Mouse (Mus musculus) c-Kit-positive CD71-positive TER-119-positive erythroid progenitor cells, embryonic 14.5 days (primary cell): ENCODE measurements around the gene Rorc.

Experiments
- DNase-seq: peaks from one replicate; pipeline ENCODE4 v3.0.0-alpha.2; 2013; ENCODE audit warnings: low spot score

Gene Rorc

GRCm38 (mm10) chr3:94430980-94431379, 58.4 kb downstream of the Rorc start:
- DNase-seq = no peak

- DNase-seq = no peak
Measured at GRCm38 (mm10) chr3:94434305-94434704, 61.7 kb downstream of the Rorc start.

- DNase-seq = no peak
Measured at GRCm38 (mm10) chr3:94436420-94436819, 63.8 kb downstream of the Rorc start.

GRCm38 (mm10) chr3:94441182-94441581, 68.6 kb downstream of the Rorc start:
- DNase-seq = no peak

DNA sequence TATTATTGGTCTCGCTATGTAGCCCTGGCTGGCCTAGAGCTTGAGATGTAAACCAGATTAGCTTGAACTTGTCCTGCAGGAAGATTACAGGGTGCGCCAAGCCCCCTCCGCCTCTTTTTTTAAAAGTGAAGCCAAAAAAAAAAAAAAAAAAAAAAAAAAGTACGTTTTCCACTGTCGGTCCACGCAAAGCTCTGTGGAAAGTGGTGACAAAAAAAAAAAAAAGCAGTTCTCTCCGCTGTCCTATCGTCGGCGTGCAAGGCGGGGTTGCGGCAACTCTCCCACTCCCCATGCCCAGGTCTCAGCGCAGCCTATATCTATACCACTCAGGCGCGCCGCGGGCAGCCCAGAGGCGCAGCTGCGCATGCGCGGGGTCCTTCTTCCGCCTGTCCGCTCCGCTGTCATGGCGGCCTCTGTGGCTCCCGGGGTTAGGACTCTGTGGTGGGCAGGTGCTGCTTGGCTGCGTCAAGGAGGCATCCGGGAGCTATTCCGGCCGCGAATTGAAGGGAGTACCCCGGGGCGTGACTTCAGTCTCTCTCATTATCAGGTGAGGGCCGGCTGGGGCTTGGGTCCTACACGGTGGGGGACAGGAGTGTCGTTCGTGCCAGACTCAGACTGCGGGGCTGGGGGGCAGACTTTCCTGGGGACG, 70.5 kb downstream of the Rorc start, which contains the start of gene Mrpl9:
Mrpl9 (plus strand) TSS at position 368 of the 646 bp plus-strand sequence.
- peak; percentile 88 for DNase-seq

DNA sequence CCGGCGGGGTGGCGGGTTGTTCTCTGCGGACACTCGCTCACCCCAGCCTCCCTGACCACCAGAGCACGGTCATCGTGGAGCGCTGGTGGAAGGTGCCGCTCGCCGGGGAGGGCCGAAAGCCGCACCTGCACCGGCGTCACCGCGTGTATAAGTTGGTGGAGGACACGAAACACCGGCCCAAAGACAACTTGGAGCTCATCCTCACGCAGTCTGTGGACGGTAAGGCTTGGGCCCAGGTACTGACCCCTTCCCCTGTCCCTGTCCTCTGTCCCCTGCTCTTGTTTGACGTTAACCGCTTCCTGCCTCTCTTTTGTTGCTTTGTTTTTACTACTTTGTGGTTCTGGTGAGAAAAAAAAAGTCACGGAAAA, 71.0 kb downstream of the Rorc start, which contains the start of gene Oaz3:
Oaz3 (minus strand) TSS at position 319 of the 368 bp plus-strand sequence.
- no peak for DNase-seq
